Mouse (Mus musculus) G1E-ER4 (cell line): ENCODE measurements around the gene Tulp3. TPM values are rescaled to one million over a fixed set of nuclear protein-coding genes. Genes with fewer than 3 reads are reported as not detected.

ENCODE experiments used
- GATA1 ChIP-seq: IDR thresholded peaks from one replicate; pipeline ENCODE4 v1.8.0; 2012; ENCODE audit warnings: low read length, inconsistent platforms
- polyA plus RNA-seq: library from polyadenylated mRNA; stranded (reverse); fragments of >175 nt; gene quantifications from 2 replicates; pipeline ENCODE4 v1.2.3, GENCODE M21; 2012

Tulp3 gene
- polyA plus RNA-seq, 1 experiment = 8.5 TPM

GRCm38 (mm10) chr6:128314796-128315195 is 40.9 kb downstream of the Tulp3 start:
- TF ChIP-seq GATA1 = no peak

- no peak for TF ChIP-seq GATA1
Measured at GRCm38 (mm10) chr6:128308311-128308710, 47.3 kb downstream of the Tulp3 start.

- TF ChIP-seq GATA1 = no peak
Measured at GRCm38 (mm10) chr6:128304801-128305200, 50.9 kb downstream of the Tulp3 start.

GRCm38 (mm10) chr6:128301891-128302290 is 53.8 kb downstream of the Tulp3 start:
- no peak for TF ChIP-seq GATA1

GRCm38 (mm10) chr6:128301458-128301857 is 54.2 kb downstream of the Tulp3 start:
- no peak for TF ChIP-seq GATA1

- no peak for TF ChIP-seq GATA1
Measured at GRCm38 (mm10) chr6:128300134-128301001, 55.3 kb downstream of the Tulp3 start, which contains the start of gene Tead4. TSS of gene Tead4 (minus strand) at chr6:128300823.

- TF ChIP-seq GATA1 = no peak
Measured at GRCm38 (mm10) chr6:128299292-128300133, 56.1 kb downstream of the Tulp3 start.

GRCm38 (mm10) chr6:128298246-128298645 is 57.4 kb downstream of the Tulp3 start:
- no peak for TF ChIP-seq GATA1

- TF ChIP-seq GATA1 = no peak
Measured at GRCm38 (mm10) chr6:128296750-128297393, 58.8 kb downstream of the Tulp3 start.

- no peak for TF ChIP-seq GATA1
Measured at GRCm38 (mm10) chr6:128295876-128296749, 59.5 kb downstream of the Tulp3 start.

GRCm38 (mm10) chr6:128291284-128291683 is 64.4 kb downstream of the Tulp3 start:
- no peak for TF ChIP-seq GATA1

- no peak for TF ChIP-seq GATA1
Measured at GRCm38 (mm10) chr6:128288681-128289080, 67.0 kb downstream of the Tulp3 start.

GRCm38 (mm10) chr6:128285792-128286430 is 69.7 kb downstream of the Tulp3 start:
- no peak for TF ChIP-seq GATA1

- no peak for TF ChIP-seq GATA1
Measured at GRCm38 (mm10) chr6:128282126-128282525, 73.5 kb downstream of the Tulp3 start.

GRCm38 (mm10) chr6:128280472-128281145 is 75.0 kb downstream of the Tulp3 start:
- no peak for TF ChIP-seq GATA1
